Mouse (Mus musculus) Patski (cell line): ENCODE measurements at regions not wholly inside any gene's neighbourhood (a gene's known extent, or its start where the extent isn't known, plus 50 kb on each side); places are given as distances from the start of the nearest gene placed in this dataset.
"Not testable (repeated sequence)": the region's sequence is repeated elsewhere in the genome, so short reads cannot be mapped to it uniquely, and the experiment has no call there.

Experiments used
- ATAC-seq: fragments of 100-300 bp; one replicate; pipeline ENCODE4 v1.8.0; 2021
- CTCF ChIA-PET: fragments of 350-600 bp; sonication (Branson Sonifier 250); formaldehyde crosslinking; loops from one replicate; lab custom pipeline; 2022; ENCODE audit warnings: inconsistent platforms; lab: Charles Lee
- POLR2A ChIA-PET: fragments of 350-600 bp; sonication (Branson Sonifier 250); formaldehyde crosslinking; loops from one replicate; lab custom pipeline; 2022; ENCODE audit warnings: antibody characterized with exemption, inconsistent platforms; lab: Charles Lee
- DNase-seq: peaks from one replicate; pipeline ENCODE4 v3.0.0-alpha.2; 2011; ENCODE audit warnings: low read depth, low spot score
- H3K27me3 ChIP-seq: fragments of 371-371 bp; one replicate; pipeline ENCODE4 v1.5.1; 2021
- CTCF ChIP-seq: fragments of 100-300 bp; IDR thresholded peaks from one replicate; pipeline ENCODE4 v1.5.1; 2021
- in situ Hi-C: fragments of 300-500 bp; cut with MboI; formaldehyde crosslinking; loops from 3 replicates; pipeline ENCODE4 v1.11.1; 2018; ENCODE audit warnings: low pct_unique_long_range_greater_than_20kb, mixed read lengths

DNA sequence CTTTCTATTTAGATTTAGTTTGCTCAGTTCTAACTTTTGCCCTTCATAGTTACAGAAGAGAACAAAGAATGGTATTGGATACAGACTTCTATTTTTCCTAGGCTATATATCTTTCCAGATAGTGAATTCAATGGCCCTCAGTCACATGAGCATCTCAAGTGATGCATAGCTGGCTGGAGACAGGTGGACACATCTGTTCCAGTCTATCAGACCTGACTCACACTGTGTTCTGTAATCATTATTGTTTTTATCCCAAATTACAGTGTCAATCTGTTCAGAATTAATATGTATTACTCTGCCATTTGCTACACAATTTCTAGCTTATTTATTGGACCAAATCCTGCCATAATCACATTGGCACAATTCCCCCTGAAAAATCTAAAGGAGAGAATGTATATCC, 298.0 kb upstream of the Foxg1 start:
- ATAC-seq (no peak), DNase-seq (no peak)
- POLR2A ChIA-PET = no interaction called here
- in situ Hi-C loops = no loop called here
- CTCF ChIA-PET = interaction anchor here (1.0 kb wide), 1 partner anchor 21 kb away, joined by 4 read pairs; no protein-coding TSS in a partner anchor
- H3K27me3 ChIP-seq = no peaks in the 10 kb centered on the region
- TF ChIP-seq CTCF = no peak

DNA sequence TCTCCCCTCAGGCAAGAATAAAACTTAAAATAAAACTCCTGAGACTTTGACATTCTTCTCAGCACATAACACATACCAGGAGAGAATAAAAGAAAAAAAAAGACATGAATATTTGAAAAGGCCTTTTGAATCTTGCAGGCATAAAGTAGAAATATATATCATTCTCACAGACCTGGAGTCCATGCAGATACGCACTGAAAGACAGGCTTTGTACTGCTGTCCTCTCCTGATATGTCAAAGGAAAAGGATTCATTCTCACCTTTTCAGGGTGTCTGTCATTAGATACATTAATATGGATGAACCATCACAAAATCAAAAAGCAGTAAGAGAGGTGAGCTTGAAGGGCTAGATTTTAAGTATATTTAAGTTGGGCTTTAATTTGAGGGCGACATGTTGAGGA, 296.4 kb upstream of the Foxg1 start:
- no peaks in the 10 kb centered on the region for H3K27me3 ChIP-seq
- ATAC-seq (no peak), DNase-seq (no peak)
- CTCF ChIA-PET = interaction anchor here (0.9 kb wide), 1 partner anchor 28 kb away, joined by 3 read pairs; no protein-coding TSS in a partner anchor
- in situ Hi-C loops = no loop called here
- no peak for TF ChIP-seq CTCF
- POLR2A ChIA-PET = no interaction called here

DNA sequence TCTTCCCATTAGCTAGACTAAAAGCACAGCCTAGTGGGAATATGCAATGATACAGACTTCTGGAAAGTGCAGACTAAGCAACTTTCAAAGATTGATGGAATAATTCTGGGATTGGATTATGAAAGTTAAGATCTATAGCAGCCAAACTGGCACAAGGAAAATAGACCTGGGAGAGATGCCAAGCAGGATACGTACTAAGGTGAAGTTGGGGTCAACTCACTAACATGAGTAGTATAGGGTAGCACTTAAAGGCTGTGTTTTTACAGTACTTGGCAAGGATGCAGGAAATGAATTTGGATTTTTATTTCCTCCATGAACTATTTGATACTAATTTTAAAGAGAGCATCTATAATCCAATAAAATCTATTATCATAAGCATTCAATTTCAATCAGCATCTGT, 292.3 kb upstream of the Foxg1 start:
- in situ Hi-C loops = no loop called here
- POLR2A ChIA-PET = no interaction called here
- CTCF ChIA-PET = no interaction called here

DNA sequence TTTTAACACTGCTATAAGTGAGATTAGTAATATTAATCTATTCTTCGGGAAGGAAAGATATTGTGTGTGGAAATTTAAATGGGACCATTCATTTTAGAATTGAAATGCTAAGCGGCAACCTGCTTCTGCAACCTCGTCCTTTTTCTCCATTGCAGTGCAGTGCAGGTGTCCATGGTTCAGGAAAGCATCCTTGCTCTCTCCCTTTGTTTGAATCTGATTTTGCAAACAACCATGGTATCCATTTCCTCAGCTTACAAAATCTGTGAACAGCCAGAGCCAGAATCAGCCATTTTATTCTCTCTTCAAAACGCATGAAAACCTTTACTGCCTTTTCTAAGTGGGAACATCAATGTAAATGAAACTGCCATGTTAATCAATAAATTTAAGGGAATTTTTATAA, 276.5 kb upstream of the Foxg1 start:
- ChIA-PET POLR2A (no interaction called here), CTCF (interaction anchor here (1.6 kb wide), 1 partner anchor 21 kb away, joined by 4 read pairs; no protein-coding TSS in a partner anchor)
- in situ Hi-C loops = no loop called here
- H3K27me3 ChIP-seq = peaks cover 5% of the 10 kb centered on the region
- no peak for TF ChIP-seq CTCF
- DNase-seq (no peak), ATAC-seq (no peak)

More for the DNA sequence above, 292.3 kb upstream of the Foxg1 start:
- H3K27me3 ChIP-seq = no peaks in the 10 kb centered on the region
- ATAC-seq = no peak
- DNase-seq = no peak
- no peak for TF ChIP-seq CTCF

DNA sequence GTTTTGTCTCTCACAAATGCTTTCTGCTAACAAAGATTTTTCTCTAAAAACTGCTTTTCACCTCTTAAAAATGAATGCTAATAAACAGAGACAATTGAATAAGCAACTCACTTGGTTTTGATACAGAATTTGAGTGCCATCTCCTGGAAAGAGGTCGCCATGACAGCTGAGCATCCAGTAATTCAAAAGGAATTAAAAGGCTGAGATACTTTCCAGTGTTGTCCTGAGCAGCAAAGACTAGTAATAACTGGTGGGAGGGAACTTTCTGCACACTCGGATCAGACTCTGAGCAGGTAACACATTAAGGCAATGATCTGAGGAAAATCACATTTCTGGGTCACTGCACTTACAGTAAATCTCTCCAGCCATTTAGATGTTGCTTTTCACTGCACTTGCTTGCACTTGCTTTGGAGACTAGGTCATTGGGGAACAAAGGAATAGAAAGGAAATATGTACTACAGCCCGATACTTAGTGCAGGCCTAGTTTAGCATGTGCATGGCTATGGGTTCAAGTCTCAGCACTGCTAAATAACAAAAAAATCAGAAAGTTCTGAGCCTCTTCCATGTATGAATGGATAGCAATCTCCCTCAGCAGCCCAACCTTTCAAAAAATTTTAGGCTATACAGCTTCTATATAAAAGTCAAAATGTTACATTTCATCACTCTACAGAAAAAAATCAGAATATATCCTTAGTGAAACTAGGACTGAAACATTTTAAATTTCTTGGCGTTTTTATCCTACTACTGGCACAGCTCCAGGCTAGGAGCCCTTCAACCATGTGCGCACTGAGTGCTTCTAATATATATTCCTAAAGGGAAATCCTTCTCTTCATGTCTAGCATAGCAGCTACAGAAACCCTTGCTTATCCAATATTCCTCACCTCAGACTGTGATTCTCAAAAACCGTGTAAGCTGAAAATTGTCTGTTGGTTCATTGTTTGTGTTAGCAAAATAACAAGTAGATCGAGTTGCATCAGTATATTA, 275.8 kb upstream of the Foxg1 start:
- H3K27me3 ChIP-seq = peaks cover 5% of the 10 kb centered on the region
- in situ Hi-C loops = no loop called here
- DNase-seq (no peak), ATAC-seq (no peak)
- CTCF ChIA-PET = no interaction called here
- TF ChIP-seq CTCF = peak; percentile 49
- POLR2A ChIA-PET = no interaction called here

DNA sequence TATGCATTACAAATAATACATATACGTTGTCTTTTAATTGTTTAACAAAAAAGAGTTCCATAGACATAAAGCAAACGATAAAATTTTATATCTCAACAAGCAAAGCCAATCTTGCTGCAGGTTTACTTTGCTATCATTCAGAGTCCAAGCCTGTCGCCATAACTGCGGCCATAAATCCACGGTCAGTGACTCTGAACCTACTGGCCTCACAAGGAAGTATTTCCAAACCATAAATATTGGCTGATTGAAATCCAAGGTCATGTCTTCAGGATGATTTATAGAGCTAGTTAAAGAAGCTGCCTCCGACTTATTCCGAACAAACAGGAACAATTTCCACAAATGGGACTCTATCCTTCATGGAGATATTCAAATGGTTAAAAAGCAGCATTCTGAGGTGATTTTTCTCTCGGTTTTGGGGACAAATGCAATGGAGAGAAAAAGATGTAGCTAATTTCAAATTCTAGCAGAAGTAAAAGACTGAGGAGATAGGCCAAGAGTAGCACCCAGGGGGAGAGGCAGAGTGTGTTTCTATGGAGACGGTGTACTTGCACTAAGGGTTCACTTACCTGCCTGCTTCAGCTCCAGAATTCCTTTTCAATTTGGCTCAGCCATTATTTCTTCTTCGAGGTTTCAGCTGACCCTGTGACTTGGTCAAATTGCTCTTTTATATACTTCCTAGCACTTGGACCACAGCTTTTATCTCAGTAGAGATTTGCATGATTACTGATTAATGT, 274.9 kb upstream of the Foxg1 start:
- ChIA-PET CTCF (no interaction called here), POLR2A (no interaction called here)
- peaks cover 5% of the 10 kb centered on the region for H3K27me3 ChIP-seq
- DNase-seq (no peak), ATAC-seq (no peak)
- in situ Hi-C loops = no loop called here
- TF ChIP-seq CTCF = no peak

DNA sequence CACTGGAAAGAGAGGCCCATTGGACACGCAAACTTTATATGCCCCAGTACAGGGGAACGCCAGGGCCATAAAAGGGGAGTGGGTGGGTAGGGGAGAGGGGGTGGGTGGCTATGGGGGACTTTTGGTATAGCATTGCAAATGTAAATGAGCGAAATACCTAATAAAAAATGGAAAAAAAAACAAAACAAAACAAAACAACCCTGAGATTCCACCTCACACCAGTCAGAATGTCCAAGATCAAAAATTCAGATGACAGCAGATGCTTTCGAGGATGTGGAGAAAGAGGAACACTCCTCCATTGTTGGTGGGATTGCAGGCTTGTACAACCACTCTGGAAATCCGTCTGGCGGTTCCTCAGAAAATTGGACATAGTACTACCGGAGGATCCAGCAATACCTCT, 251.4 kb upstream of the Foxg1 start:
- CTCF ChIA-PET, ATAC-seq, DNase-seq, in situ Hi-C loops, H3K27me3 ChIP-seq, POLR2A ChIA-PET: not testable (repeated sequence)

DNA sequence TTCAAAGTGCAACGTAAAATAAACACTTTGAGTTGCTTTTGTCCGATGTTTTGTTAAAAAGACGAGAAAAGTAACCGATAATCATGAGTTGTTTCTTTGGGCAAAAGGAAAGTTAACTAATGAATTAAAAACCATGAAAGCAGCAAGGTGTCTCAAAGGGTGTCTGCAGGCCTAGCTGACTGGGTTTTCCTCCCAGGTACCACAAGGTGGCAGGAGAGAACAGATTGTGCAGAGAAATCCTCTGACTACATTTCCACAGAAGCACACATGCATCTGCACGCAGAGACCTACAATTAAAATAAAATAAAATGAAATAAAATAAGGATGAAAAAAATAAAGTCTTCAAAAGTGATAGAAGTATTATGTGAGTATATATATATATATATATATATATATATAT, 212.4 kb upstream of the Foxg1 start:
- in situ Hi-C loops = no loop called here
- CTCF ChIA-PET = interaction anchor here (0.6 kb wide), 1 partner anchor 15 kb away, joined by 3 read pairs; no protein-coding TSS in a partner anchor
- POLR2A ChIA-PET = no interaction called here
- DNase-seq = no peak
- TF ChIP-seq CTCF = peak; percentile 50
- no peak for ATAC-seq
- H3K27me3 ChIP-seq = no peaks in the 10 kb centered on the region

DNA sequence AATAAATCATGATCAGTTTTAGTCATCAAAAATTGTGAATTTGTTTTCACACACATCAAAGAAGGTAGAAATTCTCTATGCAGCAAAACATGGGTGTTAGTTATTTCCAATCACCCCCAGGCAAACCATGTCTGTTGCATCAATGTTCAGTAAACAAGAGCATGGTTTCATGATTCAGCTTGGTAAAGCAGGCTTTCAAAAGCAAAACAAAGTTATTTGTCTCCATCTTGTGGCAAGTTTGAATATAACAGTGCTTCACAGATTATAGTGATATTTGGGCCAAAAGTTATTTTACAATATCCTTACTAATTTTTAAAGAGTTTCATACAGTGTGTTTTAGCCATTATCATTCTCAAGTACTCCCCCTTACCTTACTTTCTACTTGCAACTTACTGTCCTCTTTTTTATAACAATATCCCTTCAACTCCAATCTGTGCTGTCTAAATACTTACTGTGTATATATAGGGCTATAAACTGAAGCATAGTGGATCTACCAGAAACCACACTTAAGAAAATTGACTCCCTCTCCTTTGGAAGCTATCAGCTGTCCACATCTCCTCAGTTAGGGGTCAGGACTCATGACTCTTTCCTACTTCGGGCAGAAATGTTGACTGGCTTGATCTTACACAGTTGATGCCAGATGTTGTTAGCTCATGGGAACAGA, 211.3 kb upstream of the Foxg1 start:
- ChIA-PET CTCF (interaction anchor here (0.6 kb wide), 1 partner anchor 14 kb away, joined by 3 read pairs; no protein-coding TSS in a partner anchor), POLR2A (no interaction called here)
- in situ Hi-C loops = no loop called here
- DNase-seq = no peak
- no peaks in the 10 kb centered on the region for H3K27me3 ChIP-seq
- TF ChIP-seq CTCF = peak; percentile 28
- ATAC-seq = no peak

DNA sequence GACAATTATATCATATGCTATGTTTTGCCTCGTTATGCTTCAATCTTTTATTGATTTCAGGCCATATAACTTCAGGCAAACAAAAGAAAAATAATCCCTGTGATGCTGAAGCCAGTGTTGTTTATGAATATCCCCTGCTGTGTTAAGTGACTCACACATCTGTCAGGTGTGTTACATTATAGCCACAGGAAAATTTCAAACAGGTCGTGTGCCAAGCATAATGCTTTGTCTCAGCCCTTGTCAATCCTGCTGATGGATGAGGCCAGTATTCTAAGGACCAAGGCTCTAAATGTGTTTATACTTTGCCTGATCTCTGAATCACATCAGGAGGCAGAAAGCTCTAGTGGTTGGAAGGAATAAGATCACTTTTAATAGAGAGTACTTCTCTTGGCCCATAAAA, 191.1 kb upstream of the Foxg1 start:
- DNase-seq = no peak
- H3K27me3 ChIP-seq = no peaks in the 10 kb centered on the region
- ChIA-PET CTCF (no interaction called here), POLR2A (no interaction called here)
- no peak for TF ChIP-seq CTCF
- in situ Hi-C loops = no loop called here
- ATAC-seq = no peak
